Mouse (Mus musculus): ENCODE measurements around the gene Agap3.

- TF ChIP-seq CTCF (IDR thresholded peaks at IDR 0.05; ENCODE audit: low read depth) (no peak), EP300 (optimal IDR thresholded peaks at IDR 0.05) (no peak)
Measured at GRCm38 (mm10) chr5:24499113-24499512, 47.1 kb downstream of the Agap3 start.

Data from stomach, postnatal 0 days (tissue).